Mouse (Mus musculus) naive thymus-derived CD4-positive, alpha-beta T cell, adult 2 months (primary cell): ENCODE measurements around the gene Hcrtr1.

Experiments
- DNase-seq: peaks from one replicate; pipeline ENCODE4 v3.0.0-alpha.2; 2011; ENCODE audit warnings: low read depth

Hcrtr1 gene

DNA sequence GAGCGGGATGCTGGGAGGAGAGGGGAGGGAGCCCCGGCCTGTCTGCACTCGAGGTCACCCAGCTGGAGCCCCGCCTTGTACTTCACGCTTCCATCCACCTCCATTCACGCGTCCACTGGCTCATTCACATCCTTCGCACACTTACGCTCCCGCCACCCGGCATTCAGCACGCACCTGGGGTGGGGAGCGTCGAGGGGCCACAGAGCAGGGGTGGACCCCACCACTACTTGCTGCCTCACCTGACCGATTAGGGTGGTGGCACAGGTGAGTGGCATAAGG lies at the start of gene Hcrtr1:
Gene Hcrtr1 (minus strand): TSS at position 146 of the 279 bp plus-strand sequence.
- DNase-seq, result no peak

DNA sequence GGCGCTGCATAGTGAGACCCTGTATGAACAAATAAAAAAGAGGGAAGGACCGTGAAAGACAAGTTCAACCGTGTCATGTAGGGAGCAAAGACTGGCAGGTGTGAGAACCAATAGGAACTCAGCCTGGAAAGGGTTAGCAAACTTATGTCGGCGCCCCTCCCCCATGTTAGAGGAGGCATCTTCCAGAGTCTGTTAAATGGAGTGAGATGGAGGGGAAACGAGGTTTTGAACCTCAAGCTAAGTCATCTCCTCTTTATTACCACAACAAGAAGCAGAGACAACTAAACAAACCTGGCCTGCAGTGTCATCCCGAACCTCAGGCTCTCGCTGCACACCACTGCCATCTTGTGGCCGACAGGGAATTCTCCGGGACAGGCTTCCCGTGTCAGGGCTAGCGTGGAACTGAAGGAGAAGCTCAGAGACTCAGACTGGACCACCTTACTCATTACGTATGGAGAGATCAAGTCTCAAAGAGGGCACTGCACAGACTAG lies 49.7 kb upstream of the Hcrtr1 start:
- peak; percentile 72 for DNase-seq

DNA sequence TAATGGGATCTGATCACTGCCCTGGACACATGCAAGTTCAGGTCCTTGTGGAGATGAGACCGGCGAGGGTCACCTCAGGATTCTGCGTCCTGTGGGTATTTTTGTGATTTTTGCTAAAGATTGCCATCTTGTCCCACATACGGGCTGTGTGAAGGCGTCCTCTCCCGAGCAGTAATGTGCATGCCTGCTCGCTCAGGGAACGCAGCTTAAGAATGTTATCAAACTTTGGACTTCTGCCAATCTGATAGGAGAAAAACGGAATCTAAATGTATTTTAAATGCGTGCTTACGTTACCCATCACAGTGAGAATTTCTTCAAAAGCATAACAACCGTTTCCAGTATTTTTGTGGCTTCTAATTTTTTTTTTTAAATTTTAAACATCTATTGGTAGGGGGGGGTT lies 47.7 kb upstream of the Hcrtr1 start:
- no peak for DNase-seq

- no peak for DNase-seq
These were observed 47.3 kb upstream of the Hcrtr1 start for GRCm38 (mm10) chr4:130186450-130186849.

DNA sequence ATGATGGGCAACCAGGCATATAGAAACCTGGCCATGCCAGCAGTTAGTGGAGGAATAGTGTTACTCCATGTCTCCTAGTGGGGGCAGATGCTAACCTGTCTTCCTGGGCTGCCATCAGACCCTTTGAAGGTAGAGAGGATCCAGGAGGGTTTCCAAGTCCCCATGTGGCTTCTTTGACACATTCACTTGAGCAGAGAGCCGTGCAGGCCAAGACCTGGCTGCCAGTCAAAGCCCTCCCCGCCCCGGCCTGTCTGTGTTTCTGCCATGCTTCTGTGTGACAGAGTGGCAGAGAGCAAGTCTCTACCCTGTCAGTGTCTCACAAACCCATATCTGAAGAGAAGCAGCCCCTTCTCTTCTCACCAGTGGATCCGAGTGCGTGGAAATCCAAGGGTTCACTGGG lies 44.7 kb upstream of the Hcrtr1 start:
- DNase-seq, result no peak

- DNase-seq, result no peak
These were observed 43.9 kb upstream of the Hcrtr1 start for GRCm38 (mm10) chr4:130183023-130183422.

DNA sequence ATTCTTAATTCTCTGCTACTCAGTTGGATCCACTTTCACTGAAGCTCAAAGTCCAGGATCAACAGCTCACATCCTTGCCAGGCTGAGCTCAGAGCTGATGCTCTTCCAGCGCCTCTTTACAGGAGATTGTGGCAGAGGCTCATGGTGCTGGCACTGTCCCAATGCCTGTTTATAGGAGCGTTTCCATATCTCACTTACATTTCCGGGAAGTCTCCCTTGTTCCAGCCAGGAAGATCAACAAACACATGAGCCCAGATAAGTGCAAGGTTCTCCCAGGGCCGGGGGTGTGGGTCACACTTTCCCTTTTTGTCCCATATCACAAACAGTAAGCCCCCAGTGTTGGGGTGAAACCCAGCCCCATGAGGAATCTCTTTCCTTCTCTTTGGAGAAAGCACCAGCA lies 42.7 kb upstream of the Hcrtr1 start:
- no peak for DNase-seq

DNA sequence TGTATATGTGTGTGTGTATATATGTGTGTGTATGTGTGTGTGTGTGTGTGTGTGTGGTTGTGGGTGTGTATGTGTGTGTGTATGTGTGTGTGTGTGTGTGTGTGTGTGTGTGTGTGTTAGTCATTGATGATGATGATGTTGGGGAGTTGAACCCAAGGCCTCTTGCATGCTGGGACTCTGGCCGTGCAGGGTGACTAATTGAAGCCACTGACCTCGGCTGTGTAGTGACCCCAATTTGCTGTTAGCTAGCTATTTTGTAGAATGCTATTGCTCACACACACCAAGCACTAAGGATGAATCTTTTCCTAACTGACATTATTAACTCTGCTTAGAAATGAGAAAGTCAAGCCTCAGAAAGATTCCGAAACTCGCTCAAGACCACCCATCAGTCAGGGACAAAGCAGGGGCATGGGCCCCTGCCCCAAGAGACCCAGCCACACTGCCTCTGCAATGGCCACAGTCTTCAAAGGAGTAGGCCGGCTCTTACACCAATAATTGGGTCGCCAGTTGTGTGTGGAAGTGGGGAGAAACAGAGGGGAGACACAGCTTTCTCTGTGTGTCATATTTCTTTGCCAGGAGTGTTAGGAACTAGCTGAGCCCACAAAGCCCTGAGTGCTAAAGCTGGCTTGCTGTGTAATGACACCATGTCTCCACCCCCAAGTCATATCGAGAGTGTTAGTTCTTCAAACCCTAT lies 41.9 kb upstream of the Hcrtr1 start:
- no peak for DNase-seq

DNA sequence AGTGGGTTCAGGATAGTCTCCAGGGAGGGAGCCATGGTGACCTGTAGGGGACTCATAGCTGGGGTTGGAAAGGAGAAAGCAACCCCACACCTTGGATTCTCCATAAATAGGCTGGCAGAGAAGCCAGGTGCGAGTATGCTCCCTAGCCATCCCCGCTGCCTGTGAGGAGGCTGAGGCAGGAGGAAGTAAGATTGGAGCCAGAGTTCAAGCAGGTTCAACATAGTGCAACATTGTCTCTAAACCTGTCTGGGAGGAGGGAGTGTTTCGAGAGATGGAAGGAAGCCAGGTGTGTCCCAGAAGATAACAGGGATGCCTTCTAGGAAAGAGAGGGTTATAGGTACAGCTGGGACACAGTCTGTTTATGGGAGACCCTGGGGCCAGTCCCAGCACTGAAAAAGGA lies 40.7 kb upstream of the Hcrtr1 start:
- no peak for DNase-seq

- no peak for DNase-seq
These were observed 38.4 kb upstream of the Hcrtr1 start for GRCm38 (mm10) chr4:130177536-130177935.

DNA sequence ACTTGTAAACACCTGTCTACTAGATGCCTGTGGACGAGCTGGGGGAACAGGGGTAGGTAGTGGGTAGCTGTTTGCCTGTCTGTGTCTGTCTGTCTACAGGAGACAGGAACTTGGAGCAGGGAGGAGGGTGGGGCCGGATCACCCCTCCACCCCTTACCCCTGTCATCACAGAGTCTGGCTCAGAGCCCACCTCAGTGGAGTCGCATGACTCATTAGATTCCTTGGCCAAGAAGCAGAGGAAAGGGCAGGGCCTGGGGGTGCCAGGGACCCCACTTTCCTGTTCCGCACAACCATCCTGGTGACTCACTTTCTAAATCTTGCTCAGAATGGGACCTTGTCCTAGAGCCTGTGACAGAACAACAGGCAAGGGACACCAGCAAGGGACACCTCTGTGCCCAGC lies 37.9 kb upstream of the Hcrtr1 start:
- no peak for DNase-seq

- no peak for DNase-seq
These were observed 37.1 kb upstream of the Hcrtr1 start for GRCm38 (mm10) chr4:130176156-130176720.

DNA sequence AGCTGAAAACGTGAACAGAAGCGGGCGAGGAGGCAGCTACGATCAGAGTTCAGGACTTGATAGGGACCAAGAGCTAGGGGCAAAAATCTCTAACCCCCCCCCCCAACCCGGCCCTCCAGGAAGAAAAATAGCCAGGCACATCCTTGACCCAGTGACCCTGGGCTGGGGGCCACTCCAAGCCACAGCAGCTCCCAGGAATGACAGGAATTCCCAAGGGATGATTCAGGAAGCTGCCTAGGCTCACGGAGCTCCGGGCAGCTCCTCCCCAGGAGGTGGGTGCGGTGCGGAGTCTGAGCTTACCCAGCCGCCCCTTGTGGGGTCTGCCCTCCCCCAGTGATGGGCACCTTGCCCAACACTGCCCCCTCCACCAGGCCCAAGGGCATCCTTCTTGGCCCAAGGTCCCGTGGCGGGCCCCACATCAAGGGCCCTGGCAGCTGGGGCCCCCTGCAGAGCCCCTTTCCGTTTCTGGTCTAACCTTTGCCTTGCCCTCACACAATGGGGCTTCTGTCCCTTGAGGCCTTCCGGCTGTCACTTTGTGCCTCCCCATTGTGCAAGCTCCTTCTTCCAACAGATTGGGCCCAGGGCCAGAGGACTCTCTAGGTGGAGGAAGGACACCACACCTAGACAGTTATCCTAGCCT lies 36.0 kb upstream of the Hcrtr1 start, which contains the start of gene Tinagl1:
Gene Tinagl1 (minus strand): TSS at position 51 of the 640 bp plus-strand sequence.
- DNase-seq, result no peak

GRCm38 (mm10) chr4:130174335-130175031 lies 35.3 kb upstream of the Hcrtr1 start:
- no peak for DNase-seq

- DNase-seq, result no peak
These were observed 34.8 kb upstream of the Hcrtr1 start for GRCm38 (mm10) chr4:130173911-130174311.

- no peak for DNase-seq
These were observed 34.1 kb upstream of the Hcrtr1 start for GRCm38 (mm10) chr4:130173060-130173822.

GRCm38 (mm10) chr4:130171951-130172765 lies 33.0 kb upstream of the Hcrtr1 start:
- DNase-seq, result no peak

GRCm38 (mm10) chr4:130170362-130170761 lies 31.2 kb upstream of the Hcrtr1 start:
- no peak for DNase-seq

DNA sequence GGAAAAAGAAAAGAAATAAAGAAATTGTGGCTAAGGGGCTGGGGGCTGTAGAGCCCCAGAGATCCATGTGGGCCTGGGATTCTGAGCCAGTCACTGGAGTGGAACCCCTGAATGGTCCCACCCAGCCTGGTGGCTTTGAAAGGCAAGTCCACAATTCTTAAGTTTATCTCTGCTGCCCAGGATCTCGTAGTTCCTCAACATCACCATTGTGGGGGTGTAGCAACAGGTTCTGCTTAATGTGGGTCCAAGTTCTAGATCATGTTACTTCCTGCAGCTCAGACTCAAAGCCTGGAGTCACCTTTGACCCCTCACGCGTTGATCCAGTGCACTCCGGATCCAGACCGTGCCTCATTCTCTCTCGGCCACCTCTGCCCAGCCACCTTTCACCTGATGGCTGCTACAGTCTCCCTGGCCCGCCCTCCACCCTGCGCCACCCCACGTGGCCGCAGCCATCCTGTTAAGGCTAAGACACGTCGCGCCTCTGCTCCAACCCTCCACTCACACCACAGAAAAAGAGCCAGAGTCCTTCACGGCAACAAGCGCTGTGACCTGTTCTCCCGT lies 30.3 kb upstream of the Hcrtr1 start:
- DNase-seq, result no peak

DNA sequence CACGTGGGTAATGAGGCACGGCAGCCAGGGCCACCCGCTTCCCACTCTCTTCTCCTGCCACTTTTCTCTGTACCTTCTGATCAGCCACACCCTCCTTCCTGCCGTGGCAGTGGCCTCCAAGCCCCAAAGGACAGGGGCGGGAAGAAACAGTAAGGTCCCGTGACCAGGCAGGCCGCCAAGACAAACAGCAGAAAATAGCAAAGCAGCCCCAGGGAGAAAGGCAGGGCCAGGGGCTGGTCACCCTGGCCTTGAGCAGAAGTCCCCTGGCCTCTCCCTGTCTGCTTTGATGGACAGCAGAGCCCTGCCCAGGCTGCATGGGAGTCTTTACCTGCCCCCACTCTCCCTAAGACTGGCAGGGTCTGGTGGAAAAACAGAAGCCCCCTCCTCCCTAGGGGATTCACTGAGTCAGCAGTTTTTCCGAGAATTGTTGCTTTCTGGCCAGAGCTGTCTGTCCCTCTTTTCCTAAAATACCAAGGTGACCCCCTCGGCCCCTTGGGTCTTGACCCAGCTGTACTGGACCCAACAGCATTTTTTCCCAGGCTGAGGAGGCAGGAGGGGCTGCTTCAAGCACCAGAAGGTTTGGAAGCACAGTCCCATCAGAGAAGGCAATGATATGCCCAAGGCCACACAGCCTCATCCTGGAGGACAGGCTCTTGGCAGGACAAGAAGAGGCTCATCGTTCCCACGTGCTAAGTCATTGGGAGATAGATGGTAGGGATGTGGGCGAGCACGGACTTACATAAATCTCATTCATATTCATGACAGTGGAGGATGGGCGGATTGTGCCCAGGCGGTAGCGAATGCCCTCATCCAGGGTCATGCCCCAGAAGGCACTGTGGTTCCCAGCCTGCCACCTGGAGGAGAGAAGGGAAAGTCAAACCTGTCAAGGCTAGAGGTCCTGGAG lies 29.4 kb upstream of the Hcrtr1 start:
- DNase-seq, result no peak
